Mouse (Mus musculus) C2C12 (cell line): ENCODE measurements around the gene Fchsd2.

Source experiments
- CEBPB ChIP-seq: IDR thresholded peaks from one replicate; pipeline ENCODE4 v1.6.1; 2011; ENCODE audit warnings: low read depth, mild to moderate bottlenecking, control low read depth, moderate library complexity
- CTCF ChIP-seq: IDR thresholded peaks from one replicate; pipeline ENCODE4 v1.5.1; 2011; ENCODE audit not compliant: control insufficient read depth, insufficient read depth, insufficient read length
- FOSL1 ChIP-seq: IDR thresholded peaks from one replicate; pipeline ENCODE4 v1.8.0; 2011; ENCODE audit warnings: mild to moderate bottlenecking, low read length; ENCODE audit not compliant: poor library complexity, insufficient read depth, severe bottlenecking
- MAX ChIP-seq: IDR thresholded peaks from one replicate; pipeline ENCODE4 v1.6.1; 2011; ENCODE audit warnings: mild to moderate bottlenecking, control low read depth
- MYOD1 ChIP-seq: IDR thresholded peaks from one replicate; pipeline ENCODE4 v1.6.1; 2011; ENCODE audit warnings: low read depth; ENCODE audit not compliant: control insufficient read depth, insufficient read length
- MYOG ChIP-seq: IDR thresholded peaks from one replicate; pipeline ENCODE4 v1.6.1; 2011; ENCODE audit not compliant: control insufficient read depth, insufficient read length; ENCODE audit errors: extremely low read depth
- USF1 ChIP-seq: IDR thresholded peaks from one replicate; pipeline ENCODE4 v1.6.1; 2011; ENCODE audit warnings: low read depth, mild to moderate bottlenecking, control low read depth, moderate library complexity

DNA sequence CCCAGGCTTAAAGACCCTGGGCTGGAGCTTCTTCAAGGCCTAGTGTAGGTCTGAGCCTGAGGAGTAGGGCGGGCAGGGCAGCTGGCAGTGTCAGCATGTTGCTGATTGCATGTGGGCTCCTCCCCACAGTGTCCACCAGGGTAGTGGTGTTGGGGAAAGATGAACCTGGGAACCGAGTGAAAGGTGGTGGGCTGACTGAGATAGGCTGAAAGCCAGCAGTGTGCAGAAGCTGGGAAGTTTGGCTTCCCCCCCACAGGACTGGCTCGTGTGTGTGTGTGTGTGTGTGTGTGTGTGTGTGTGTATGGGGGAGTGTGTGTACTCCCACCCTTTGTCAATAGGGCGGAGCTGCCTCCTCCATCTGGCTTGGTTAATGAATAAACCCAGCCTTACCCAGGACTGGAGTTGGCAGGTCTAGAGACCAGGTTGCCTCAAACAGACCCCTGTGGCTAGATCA is 230.5 kb downstream of the Fchsd2 start:
- TF ChIP-seq CTCF (no peak), MYOD1 (no peak), USF1 (no peak), MAX (no peak), MYOG (no peak), CEBPB (no peak), FOSL1 (no peak)
